Mouse (Mus musculus): ENCODE measurements around the gene Cep57l1. TPM values are rescaled to one million over a fixed set of nuclear protein-coding genes. Genes with fewer than 3 reads are reported as not detected.
A peak's percentile ranks its signal among the peaks of the same experiment; 100 is the strongest.

The Cep57l1 gene
- polyA plus RNA-seq, 1 experiment from 2014 or later = 6.3 TPM

DNA sequence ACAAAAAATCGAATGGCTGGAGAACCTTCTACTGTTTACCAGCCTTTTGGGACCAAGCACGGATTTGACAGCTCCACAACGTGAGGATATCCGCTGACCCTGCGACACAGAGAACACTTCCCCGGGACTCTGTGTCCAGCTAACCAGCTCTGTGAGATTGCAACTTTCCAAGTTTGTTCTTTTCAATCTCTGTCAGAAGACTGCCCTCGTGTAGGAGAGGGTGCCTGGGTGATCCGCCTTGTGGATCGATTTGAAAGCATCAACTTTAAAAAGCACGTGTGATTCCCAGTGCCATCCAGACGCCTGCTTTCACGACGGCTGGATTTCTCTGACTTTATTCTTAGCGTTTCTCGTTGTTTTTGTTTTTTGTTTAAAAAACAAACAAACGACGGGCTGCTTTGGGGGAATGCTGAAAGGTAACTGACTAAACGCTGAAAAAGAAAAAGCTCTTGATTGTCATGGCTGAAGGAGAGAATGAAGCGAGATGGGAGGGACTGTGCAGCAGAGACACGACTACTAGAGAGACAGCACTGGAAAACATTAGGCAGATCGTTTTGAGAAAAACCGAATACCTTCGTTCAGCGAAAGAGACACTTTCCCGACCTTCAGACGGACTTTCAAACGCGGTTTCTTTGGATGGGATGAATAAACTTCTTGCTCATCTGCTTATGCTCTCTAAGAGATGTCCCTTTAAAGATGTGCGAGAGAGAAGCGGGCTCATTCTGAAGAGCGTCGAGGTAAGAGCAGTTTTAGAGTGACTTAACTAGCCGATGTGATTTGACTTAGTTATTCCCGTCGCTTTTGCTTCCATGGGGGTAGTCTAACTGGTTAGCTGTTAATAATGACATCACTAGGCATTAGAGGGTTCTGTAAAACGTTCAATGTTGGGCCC is 1.1 kb upstream of the Cep57l1 start:
- WGBS = under 1% methylated on average over 36 of the region's 36 CpGs
- TF ChIP-seq CTCF (IDR thresholded peaks at IDR 0.05) (no peak), EP300 (IDR thresholded peaks at IDR 0.05) (peak; percentile 53)
- H3K36me3 ChIP-seq (ENCODE audit: insufficient read depth, low read length) = no peaks in the 10 kb centered on the region
- no peak for DNase-seq (ENCODE audit: low spot score)
- peak overlapping the region; percentile 60 for H3K9ac ChIP-seq (replicated peaks; ENCODE audit: low read depth)
- peak overlapping the region; percentile 98 for H3K27ac ChIP-seq (ENCODE audit: low read length)
- peak overlapping the region; percentile 71 for H3K4me3 ChIP-seq (ENCODE audit: low read depth, low read length)
- peaks cover 16% of the 10 kb centered on the region; the same call in 1 of the 2 replicates for H3K4me1 ChIP-seq (ENCODE audit: insufficient read depth, low read depth, low read length)
- peak overlapping the region; percentile 72 for H3K4me2 ChIP-seq (replicated peaks; ENCODE audit: low read depth, low read length)
- no peak for ATAC-seq
- no peaks in the 10 kb centered on the region for H3K27me3 ChIP-seq (replicated peaks; ENCODE audit: insufficient read depth, low read length)
- H3K9me3 ChIP-seq (ENCODE audit: low read length) = no peaks in the 10 kb centered on the region

DNA sequence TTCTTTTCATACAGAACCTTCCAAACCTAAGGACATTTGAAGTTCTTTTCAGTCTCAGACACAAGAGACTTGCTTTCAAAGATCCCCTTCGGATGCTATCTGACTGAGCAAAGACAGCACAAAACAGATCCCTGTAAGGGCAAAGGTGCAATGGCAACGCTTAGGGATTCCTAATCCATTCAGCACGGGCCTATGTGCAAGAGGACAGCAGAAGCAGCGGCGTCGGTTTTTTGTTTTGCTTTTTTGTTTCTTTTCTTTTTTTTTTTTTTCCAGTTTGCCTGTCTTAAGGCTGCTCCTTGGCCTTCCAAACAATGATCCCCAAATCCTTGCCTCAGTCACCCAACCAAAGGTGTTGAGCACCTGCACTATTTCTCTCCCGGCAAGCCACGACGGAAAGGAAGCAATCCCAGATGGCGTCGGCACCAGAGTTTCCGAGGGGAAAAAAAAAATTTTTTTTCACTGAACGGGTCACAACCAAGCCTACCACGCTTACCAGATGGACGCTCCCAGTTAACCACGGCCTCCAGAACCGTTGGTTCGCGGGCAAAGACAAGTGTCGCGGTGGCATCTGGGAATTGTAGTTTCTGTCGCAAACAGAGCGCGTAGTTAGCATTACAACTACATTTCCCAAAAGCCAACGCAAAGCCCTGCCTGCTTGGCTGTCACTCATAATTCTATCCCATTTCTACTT is 446 bp downstream of the Cep57l1 start:
- DNase-seq (ENCODE audit: low spot score) = peak; percentile 97
- TF ChIP-seq CTCF (IDR thresholded peaks at IDR 0.05) (no peak), EP300 (IDR thresholded peaks at IDR 0.05) (no peak)

DNA sequence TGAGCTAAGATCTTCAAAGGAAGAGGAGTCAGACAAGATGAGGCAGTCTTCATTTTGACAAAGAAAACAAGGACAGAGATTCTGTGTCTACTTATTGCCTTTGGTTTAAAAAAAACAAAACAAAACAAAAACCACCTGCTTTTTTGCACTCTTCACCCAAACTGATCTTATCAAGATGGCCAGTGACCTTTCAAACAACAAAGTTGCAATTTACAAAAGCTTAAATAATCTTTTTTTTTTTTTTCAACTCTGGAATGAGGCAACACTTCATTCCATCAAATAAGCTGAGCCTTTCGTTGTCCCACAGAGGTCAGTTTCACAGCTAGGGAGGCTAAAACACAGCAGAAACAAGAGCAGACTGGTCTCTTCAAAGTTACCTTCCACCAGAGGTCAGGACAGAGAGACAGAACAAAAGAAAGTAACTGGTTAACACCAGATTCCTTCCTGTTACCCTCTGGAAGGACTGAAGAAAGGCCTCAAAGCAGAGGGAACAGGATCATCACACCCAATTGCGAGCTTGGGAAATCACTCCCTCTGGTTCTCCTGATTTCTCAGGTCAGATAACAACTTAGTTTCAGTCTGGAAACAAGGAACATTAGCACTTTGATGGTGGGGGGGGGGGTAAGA is 3.8 kb downstream of the Cep57l1 start:
- 69% methylated on average over 2 of the region's 2 CpGs for WGBS
- H3K9me3 ChIP-seq (ENCODE audit: low read length) = no peaks in the 10 kb centered on the region
- DNase-seq (ENCODE audit: low spot score) = no peak
- H3K27ac ChIP-seq (ENCODE audit: low read length) = no peak overlapping the region
- no peaks in the 10 kb centered on the region for H3K36me3 ChIP-seq (ENCODE audit: insufficient read depth, low read length)
- H3K4me3 ChIP-seq (ENCODE audit: low read depth, low read length) = no peak overlapping the region
- H3K9ac ChIP-seq (replicated peaks; ENCODE audit: low read depth) = no peak overlapping the region
- no peaks in the 10 kb centered on the region for H3K27me3 ChIP-seq (replicated peaks; ENCODE audit: insufficient read depth, low read length)
- no peak overlapping the region for H3K4me2 ChIP-seq (replicated peaks; ENCODE audit: low read depth, low read length)
- no peak for ATAC-seq
- H3K4me1 ChIP-seq (ENCODE audit: insufficient read depth, low read depth, low read length) = no peaks in the 10 kb centered on the region
- TF ChIP-seq EP300 (IDR thresholded peaks at IDR 0.05) (no peak), CTCF (IDR thresholded peaks at IDR 0.05) (no peak)

More for the DNA sequence above, 446 bp downstream of the Cep57l1 start:
- peak; percentile 70 for ATAC-seq
- Histone ChIP-seq H3K36me3 (ENCODE audit: insufficient read depth, low read length) (no peaks in the 10 kb centered on the region), H3K27ac (ENCODE audit: low read length) (peak overlapping the region; percentile 98), H3K4me2 (replicated peaks; ENCODE audit: low read depth, low read length) (peak overlapping the region; percentile 72), H3K9me3 (ENCODE audit: low read length) (no peaks in the 10 kb centered on the region), H3K9ac (replicated peaks; ENCODE audit: low read depth) (peak overlapping the region; percentile 60), H3K27me3 (replicated peaks; ENCODE audit: insufficient read depth, low read length) (no peaks in the 10 kb centered on the region), H3K4me3 (ENCODE audit: low read depth, low read length) (peak overlapping the region; percentile 71), H3K4me1 (ENCODE audit: insufficient read depth, low read depth, low read length) (peaks cover 16% of the 10 kb centered on the region; the same call in 1 of the 2 replicates)
- 2% methylated on average over 25 of the region's 25 CpGs for WGBS

DNA sequence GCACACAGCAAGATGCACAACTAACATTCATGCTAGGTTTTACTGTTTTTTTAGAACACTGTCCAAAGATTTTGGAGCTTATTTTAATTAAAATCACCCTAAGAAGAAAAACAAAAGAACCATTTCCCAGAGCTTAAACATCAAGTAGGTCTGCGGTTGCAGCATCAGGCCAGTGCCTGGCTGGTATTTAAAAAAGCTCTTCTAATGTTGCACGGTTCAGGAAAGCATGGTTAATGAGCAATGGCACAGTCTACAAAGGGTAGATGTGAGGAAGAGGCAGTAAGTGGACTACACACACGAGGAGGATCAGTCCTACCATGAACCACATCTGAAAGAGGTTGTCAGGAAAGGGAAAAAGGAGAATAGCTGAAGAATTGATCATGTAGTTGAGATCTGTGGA is 5.0 kb downstream of the Cep57l1 start:
- DNase-seq (ENCODE audit: low spot score) (no peak), ATAC-seq (no peak)
- H3K4me2 ChIP-seq (replicated peaks; ENCODE audit: low read depth, low read length) = no peak overlapping the region
- 85% methylated on average over 3 of the region's 3 CpGs for WGBS
- H3K36me3 ChIP-seq (ENCODE audit: insufficient read depth, low read length) = no peaks in the 10 kb centered on the region
- H3K27me3 ChIP-seq (replicated peaks; ENCODE audit: insufficient read depth, low read length) = no peaks in the 10 kb centered on the region
- no peaks in the 10 kb centered on the region for H3K9me3 ChIP-seq (ENCODE audit: low read length)
- TF ChIP-seq EP300 (IDR thresholded peaks at IDR 0.05) (no peak), CTCF (IDR thresholded peaks at IDR 0.05) (no peak)
- H3K4me3 ChIP-seq (ENCODE audit: low read depth, low read length) = no peak overlapping the region
- no peaks in the 10 kb centered on the region for H3K4me1 ChIP-seq (ENCODE audit: insufficient read depth, low read depth, low read length)
- no peak overlapping the region for H3K9ac ChIP-seq (replicated peaks; ENCODE audit: low read depth)
- H3K27ac ChIP-seq (ENCODE audit: low read length) = no peak overlapping the region

DNA sequence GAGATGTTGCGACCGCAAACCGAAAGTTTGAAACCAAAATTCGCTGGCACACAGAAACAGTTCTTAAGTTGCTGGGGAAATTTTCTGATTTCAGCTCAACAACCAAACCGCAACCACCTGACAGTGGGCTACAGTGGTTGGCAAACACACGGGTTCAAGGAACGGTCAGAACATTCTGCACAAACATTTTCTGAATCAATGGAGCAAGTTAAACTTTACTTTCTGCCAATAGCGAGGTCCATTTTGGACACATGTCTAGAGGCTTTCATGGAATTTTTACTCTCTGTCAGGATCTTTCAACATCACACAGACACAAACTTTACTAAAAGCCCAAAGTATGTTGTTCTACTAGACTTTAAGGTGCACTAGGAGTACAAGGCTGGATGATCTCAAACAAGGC is 6.2 kb downstream of the Cep57l1 start:
- no peak for DNase-seq (ENCODE audit: low spot score)
- WGBS = 97% methylated on average over 8 of the region's 8 CpGs
- no peak for ATAC-seq
- H3K9me3 ChIP-seq (ENCODE audit: low read length) = no peaks in the 10 kb centered on the region
- H3K9ac ChIP-seq (replicated peaks; ENCODE audit: low read depth) = no peak overlapping the region
- no peak overlapping the region for H3K4me3 ChIP-seq (ENCODE audit: low read depth, low read length)
- H3K27me3 ChIP-seq (replicated peaks; ENCODE audit: insufficient read depth, low read length) = no peaks in the 10 kb centered on the region
- H3K36me3 ChIP-seq (ENCODE audit: insufficient read depth, low read length) = no peaks in the 10 kb centered on the region
- no peak overlapping the region for H3K4me2 ChIP-seq (replicated peaks; ENCODE audit: low read depth, low read length)
- TF ChIP-seq EP300 (IDR thresholded peaks at IDR 0.05) (no peak), CTCF (IDR thresholded peaks at IDR 0.05) (no peak)
- no peaks in the 10 kb centered on the region for H3K4me1 ChIP-seq (ENCODE audit: insufficient read depth, low read depth, low read length)
- no peak overlapping the region for H3K27ac ChIP-seq (ENCODE audit: low read length)

DNA sequence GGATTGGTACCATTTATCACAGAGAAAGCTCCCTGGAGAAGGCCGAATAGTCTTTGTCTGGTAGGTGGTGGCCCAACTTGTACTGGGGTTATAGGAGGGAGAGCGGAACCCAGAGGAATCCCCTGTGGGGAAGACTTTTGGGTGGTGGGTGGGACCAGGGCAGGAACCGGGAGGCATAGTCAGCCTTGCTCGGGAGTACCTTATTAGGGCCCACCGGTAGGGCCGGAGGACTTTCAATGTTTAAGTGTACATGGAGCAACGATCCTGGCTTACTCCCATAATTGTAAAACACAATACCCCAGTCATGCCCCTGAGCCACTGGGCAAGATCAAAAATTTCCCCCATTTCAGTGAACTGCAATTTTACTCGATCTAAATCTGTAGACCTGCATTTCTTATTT is 12.4 kb downstream of the Cep57l1 start:
- 93% methylated on average over 8 of the region's 8 CpGs for WGBS
- Histone ChIP-seq H3K9me3 (ENCODE audit: low read length) (no peaks in the 10 kb centered on the region), H3K4me1 (ENCODE audit: insufficient read depth, low read depth, low read length) (no peaks in the 10 kb centered on the region), H3K27me3 (replicated peaks; ENCODE audit: insufficient read depth, low read length) (no peaks in the 10 kb centered on the region), H3K27ac (ENCODE audit: low read length) (no peak overlapping the region), H3K4me2 (replicated peaks; ENCODE audit: low read depth, low read length) (no peak overlapping the region), H3K9ac (replicated peaks; ENCODE audit: low read depth) (no peak overlapping the region), H3K36me3 (ENCODE audit: insufficient read depth, low read length) (no peaks in the 10 kb centered on the region), H3K4me3 (ENCODE audit: low read depth, low read length) (no peak overlapping the region)
- TF ChIP-seq EP300 (IDR thresholded peaks at IDR 0.05) (no peak), CTCF (IDR thresholded peaks at IDR 0.05) (no peak)
- DNase-seq (ENCODE audit: low spot score) = no peak
- no peak for ATAC-seq

Data from lung, postnatal 0 days (tissue).